Mouse (Mus musculus) intestine, postnatal 0 days (tissue): ENCODE data around the gene Tead1. TPM values are rescaled to one million over a fixed set of nuclear protein-coding genes. Genes with fewer than 3 reads are reported as not detected.

Experiments
- ATAC-seq: fragments of 200-750 bp; cut with Nextera tagmentation; 2 replicates; pipeline ENCODE4 v1.8.0; 2017; ENCODE audit warnings: mild to moderate bottlenecking, moderate TSS enrichment, moderate library complexity
- H3K27ac ChIP-seq: fragments of 300-500 bp; sonication (generic); 2 replicates; pipeline ENCODE4 v1.5.1; 2014; ENCODE audit warnings: mild to moderate bottlenecking, low read depth, low read length, moderate library complexity
- H3K27me3 ChIP-seq: fragments of 300-500 bp; sonication (generic); replicated peaks from 2 replicates; pipeline ENCODE4 v1.6.1; 2014; ENCODE audit warnings: low read length, mixed read lengths; ENCODE audit not compliant: control insufficient read depth, insufficient read depth
- H3K36me3 ChIP-seq: fragments of 300-500 bp; sonication (generic); 2 replicates; pipeline ENCODE4 v1.6.1; 2014; ENCODE audit warnings: mild to moderate bottlenecking, moderate library complexity; ENCODE audit not compliant: control insufficient read depth, insufficient read depth
- H3K4me1 ChIP-seq: fragments of 300-500 bp; sonication (generic); replicated peaks from 2 replicates; pipeline ENCODE4 v1.6.1; 2014; ENCODE audit warnings: antibody characterized with exemption, low read length, mixed read lengths; ENCODE audit not compliant: control insufficient read depth, insufficient read depth
- H3K4me2 ChIP-seq: fragments of 300-500 bp; sonication (generic); replicated peaks from 2 replicates; pipeline ENCODE4 v1.6.1; 2014; ENCODE audit warnings: low read depth, mild to moderate bottlenecking, moderate library complexity
- H3K4me3 ChIP-seq: fragments of 300-500 bp; sonication (generic); 2 replicates; pipeline ENCODE4 v1.5.1; 2014; ENCODE audit warnings: low read depth, low read length
- H3K9ac ChIP-seq: fragments of 300-500 bp; sonication (generic); 2 replicates; pipeline ENCODE4 v1.6.1; 2014; ENCODE audit warnings: mild to moderate bottlenecking, low read depth, low read length
- H3K9me3 ChIP-seq: fragments of 300-500 bp; sonication (generic); 2 replicates; pipeline ENCODE4 v1.6.1; 2016; ENCODE audit warnings: mixed run types; ENCODE audit not compliant: control insufficient read depth
- CTCF ChIP-seq: sonication (generic); IDR thresholded peaks from 2 replicates; pipeline ENCODE4 v1.5.1; 2016; ENCODE audit warnings: low read depth, mild to moderate bottlenecking, control low read depth, antibody characterized with exemption, moderate library complexity
- WGBS: fragments of 180-500 bp; shearing (Covaris S2); extraction: QIAGEN DNeasy Blood & Tissue Kit; methylation state at CpG from one replicate; pipeline ENCODE4 v1.1.7; 2014; 5-methylcytosine and 5-hydroxymethylcytosine counted together
- polyA plus RNA-seq: library from polyadenylated mRNA; unstranded; fragments of >200 nt; fragmentation: Nextera tagmentation; extraction: Ambion mirVana; gene quantifications from 2 replicates; pipeline ENCODE4 v1.2.1, GENCODE M21; 2015

Gene Tead1
- polyA plus RNA-seq, 1 experiment from 2014 or later: 7.4 TPM

GRCm38 (mm10) chr7:112781987-112782386 is 102.9 kb downstream of the Tead1 start:
- Histone ChIP-seq H3K4me3 (no peak overlapping the region), H3K9me3 (no peaks in the 10 kb centered on the region), H3K4me2 (no peak overlapping the region), H3K9ac (no peak overlapping the region), H3K27ac (no peak overlapping the region; the same call in 1 of the 2 replicates), H3K27me3 (no peaks in the 10 kb centered on the region), H3K36me3 (no peaks in the 10 kb centered on the region), H3K4me1 (peaks cover 11% of the 10 kb centered on the region; the same call in 1 of the 2 replicates)
- WGBS: 88% methylated on average over 8 of the region's 8 CpGs
- no peak for ATAC-seq
- no peak for TF ChIP-seq CTCF

- 94% methylated on average over 3 of the region's 3 CpGs for WGBS
- Histone ChIP-seq H3K4me1 (peaks cover 17% of the 10 kb centered on the region), H3K4me2 (no peak overlapping the region), H3K9ac (no peak overlapping the region), H3K9me3 (no peaks in the 10 kb centered on the region), H3K27ac (no peak overlapping the region), H3K27me3 (no peaks in the 10 kb centered on the region), H3K4me3 (no peak overlapping the region), H3K36me3 (no peaks in the 10 kb centered on the region)
- ATAC-seq: no peak
- TF ChIP-seq CTCF: peak; percentile 58
Observed at GRCm38 (mm10) chr7:112784278-112784677, 105.2 kb downstream of the Tead1 start.

- no peak for TF ChIP-seq CTCF
- H3K9ac ChIP-seq: no peak overlapping the region
- H3K27me3 ChIP-seq: no peaks in the 10 kb centered on the region
- no peak for ATAC-seq
- peaks cover 21% of the 10 kb centered on the region for H3K4me1 ChIP-seq
- H3K9me3 ChIP-seq: no peaks in the 10 kb centered on the region
- 88% methylated on average over 7 of the region's 7 CpGs for WGBS
- no peak overlapping the region for H3K4me3 ChIP-seq
- H3K36me3 ChIP-seq: no peaks in the 10 kb centered on the region
- no peak overlapping the region for H3K27ac ChIP-seq
- H3K4me2 ChIP-seq: no peak overlapping the region
Observed at GRCm38 (mm10) chr7:112785271-112785670, 106.2 kb downstream of the Tead1 start.

GRCm38 (mm10) chr7:112786556-112787225 is 107.6 kb downstream of the Tead1 start:
- Histone ChIP-seq H3K9ac (no peak overlapping the region), H3K4me2 (no peak overlapping the region), H3K4me1 (peaks cover 13% of the 10 kb centered on the region), H3K9me3 (no peaks in the 10 kb centered on the region), H3K27ac (no peak overlapping the region), H3K27me3 (no peaks in the 10 kb centered on the region), H3K36me3 (no peaks in the 10 kb centered on the region), H3K4me3 (no peak overlapping the region)
- WGBS: 31% methylated on average over 7 of the region's 7 CpGs
- ATAC-seq: no peak
- TF ChIP-seq CTCF: no peak

- Histone ChIP-seq H3K27ac (no peak overlapping the region), H3K9ac (no peak overlapping the region), H3K27me3 (no peaks in the 10 kb centered on the region), H3K36me3 (no peaks in the 10 kb centered on the region), H3K9me3 (no peaks in the 10 kb centered on the region), H3K4me2 (no peak overlapping the region), H3K4me1 (peaks cover 13% of the 10 kb centered on the region), H3K4me3 (no peak overlapping the region)
- WGBS: 52% methylated on average over 7 of the region's 7 CpGs
- TF ChIP-seq CTCF: no peak
- no peak for ATAC-seq
Observed at GRCm38 (mm10) chr7:112787281-112787680, 108.2 kb downstream of the Tead1 start.

- peak overlapping the region; percentile 37 for H3K4me2 ChIP-seq
- no peaks in the 10 kb centered on the region for H3K27me3 ChIP-seq
- no peaks in the 10 kb centered on the region for H3K36me3 ChIP-seq
- 19% methylated on average over 7 of the region's 7 CpGs for WGBS
- H3K9me3 ChIP-seq: no peaks in the 10 kb centered on the region
- no peak overlapping the region for H3K9ac ChIP-seq
- H3K4me1 ChIP-seq: peaks cover 13% of the 10 kb centered on the region
- H3K4me3 ChIP-seq: no peak overlapping the region
- ATAC-seq: peak; percentile 90
- TF ChIP-seq CTCF: no peak
- peak overlapping the region; percentile 35; the same call in 1 of the 2 replicates for H3K27ac ChIP-seq
Observed at GRCm38 (mm10) chr7:112788321-112788751, 109.2 kb downstream of the Tead1 start.
